Mouse (Mus musculus): ENCODE measurements around the gene Zpbp2.

DNA sequence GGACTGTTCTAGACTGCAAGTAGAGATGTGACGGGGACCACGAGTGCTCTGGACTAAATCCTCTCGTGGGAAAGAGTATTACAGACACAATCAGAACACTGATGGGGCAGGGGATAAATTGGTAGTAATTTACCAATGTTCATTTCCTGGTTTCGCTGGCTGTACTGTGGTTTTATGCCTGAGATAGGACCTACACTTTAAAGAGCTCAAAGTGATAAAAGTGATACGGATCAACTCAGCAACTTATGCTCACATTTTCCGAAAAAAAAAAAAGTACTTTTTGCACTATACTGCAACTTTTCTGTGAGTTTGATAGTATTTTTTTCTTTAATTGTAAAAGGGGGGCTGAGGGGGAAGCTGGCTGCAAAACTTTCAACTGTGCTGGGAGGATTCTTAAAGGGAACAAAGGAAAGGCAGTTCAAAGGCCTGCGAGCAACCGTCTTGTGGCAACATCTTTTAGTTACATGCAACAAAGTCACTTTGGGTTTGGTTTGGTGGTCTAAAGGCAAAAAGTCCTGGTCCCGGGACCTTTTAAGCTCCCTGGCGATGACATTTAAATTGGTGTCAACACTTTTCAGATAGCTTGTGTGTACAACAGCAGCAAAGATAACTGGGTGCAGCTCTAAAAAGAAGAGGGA lies 24.0 kb upstream of the Zpbp2 start:
- no peak for TF ChIP-seq CTCF (IDR thresholded peaks at IDR 0.05; ENCODE audit: low read depth, low read length)
- no peak for TF ChIP-seq GATA2 (IDR thresholded peaks at IDR 0.05; ENCODE audit: borderline replicate concordance, low read depth, low read length)

Measured in G1E (cell line).